Mouse (Mus musculus) B cell, adult 67 days (primary cell): ENCODE data around the gene Adgrf1. TPM values are rescaled to one million over a fixed set of nuclear protein-coding genes. Genes with fewer than 3 reads are reported as not detected.

ENCODE experiments used
- total RNA-seq, 2 experiments: library from RNA; stranded (reverse); gene quantifications; 4 replicates each; pipeline ENCODE4 v1.2.4; 2023

The Adgrf1 gene
- not detected for total RNA-seq

DNA sequence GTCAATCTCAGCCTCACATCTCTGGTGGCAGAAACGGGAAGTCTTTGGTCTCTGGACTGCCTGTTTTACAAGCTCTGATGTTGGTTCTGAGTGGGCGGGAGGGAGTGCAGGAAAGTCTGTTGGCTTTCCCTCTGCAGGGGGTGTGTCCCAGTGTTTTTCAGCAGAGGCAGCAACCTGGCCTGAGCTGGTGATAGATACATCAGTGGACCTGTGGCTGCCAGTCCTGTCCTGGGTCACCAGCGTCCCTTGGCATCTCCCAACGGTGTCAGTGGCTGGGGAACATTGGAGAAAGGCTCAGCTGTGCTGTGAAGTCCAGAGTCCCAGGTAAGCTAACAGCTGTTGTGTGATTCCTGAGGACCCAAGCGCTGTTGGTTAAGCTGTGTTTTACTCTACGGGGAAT, at the start of gene Adgrf1:
Adgrf1 (plus strand) TSS at position 169 of the 400 bp plus-strand sequence.

DNA sequence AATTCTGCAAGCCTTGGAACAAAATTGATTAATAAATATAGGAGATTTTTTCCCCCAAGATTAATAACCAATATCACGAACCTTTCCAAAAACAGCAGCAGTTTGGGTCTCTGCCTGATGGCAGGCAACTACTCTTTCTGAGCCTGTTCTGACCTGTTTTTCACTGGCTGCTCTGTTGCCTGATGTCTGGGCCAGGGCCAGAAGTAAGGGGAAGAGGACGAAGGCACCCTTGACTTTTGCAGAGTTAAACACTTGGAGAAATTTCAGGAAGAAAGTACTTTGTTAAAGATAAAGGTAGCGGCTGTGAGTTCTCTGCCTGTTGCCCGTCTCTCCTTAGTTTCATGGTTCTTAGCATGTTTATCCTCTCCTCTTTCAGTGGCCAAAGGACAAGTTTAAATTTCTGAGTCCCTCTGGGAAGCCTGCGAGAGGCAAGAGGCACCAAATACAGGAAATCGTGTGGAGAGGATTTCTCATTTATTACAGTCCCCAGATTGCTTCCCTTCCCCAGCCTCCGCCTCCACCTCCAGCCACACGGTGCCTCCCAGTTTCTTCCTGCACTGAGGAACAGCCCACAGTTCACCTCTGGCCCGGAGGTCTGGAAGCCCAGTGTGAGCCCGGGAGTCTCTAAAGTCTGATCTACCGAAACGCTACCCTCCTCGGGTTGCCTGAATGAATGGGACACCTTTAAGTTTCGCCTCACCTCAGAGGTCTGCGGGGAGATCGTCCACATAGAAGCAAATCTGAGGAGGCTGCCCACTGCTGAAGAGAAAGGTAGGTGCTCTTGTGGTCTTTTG, 89.9 kb downstream of the Adgrf1 start, which contains the start of gene Adgrf5:
Adgrf5 (plus strand) TSS at position 626 of the 794 bp plus-strand sequence.

Other genes starting within 250 kb of the Adgrf1 start
- gene Adgrf5, start 90.1 kb downstream of the Adgrf1 start, total RNA-seq, result not detected
- not detected for gene Mep1a, start 232.5 kb downstream of the Adgrf1 start, total RNA-seq